Mouse (Mus musculus): Measurements from ENCODE around the gene Vmn1r180.
"Not testable (repeated sequence)": the region's sequence is repeated elsewhere in the genome, so short reads cannot be mapped to it uniquely, and the experiment has no call there.

Gene Vmn1r180

GRCm38 (mm10) chr7:23950332-23950731 is at the start of gene Vmn1r180:
Gene Vmn1r180, plus strand, starts transcription at chr7:23950632.
- DNase-seq (ENCODE audit: low read depth, low spot score) = no peak

- no peak for DNase-seq (ENCODE audit: low read depth, low spot score)
These were observed 23.8 kb upstream of the Vmn1r180 start, which contains the start of gene Vmn1r179 for GRCm38 (mm10) chr7:23926678-23927077. Gene Vmn1r179, plus strand, starts transcription at chr7:23926978.

- DNase-seq (ENCODE audit: low read depth, low spot score) = not testable (repeated sequence)
These were observed 17.6 kb downstream of the Vmn1r180 start for GRCm38 (mm10) chr7:23968044-23968443.

GRCm38 (mm10) chr7:23974315-23974714 is 23.9 kb downstream of the Vmn1r180 start, which contains the start of gene Vmn1r181:
Gene Vmn1r181, plus strand, starts transcription at chr7:23974615.
- DNase-seq (ENCODE audit: low read depth, low spot score) = not testable (repeated sequence)

- DNase-seq (ENCODE audit: low read depth, low spot score) = no peak
These were observed 51.0 kb downstream of the Vmn1r180 start, which contains the start of gene V1rd19 for GRCm38 (mm10) chr7:24001391-24001790. Gene V1rd19, plus strand, starts transcription at chr7:24001691.
